Mouse (Mus musculus) layer of hippocampus, postnatal 14 days (tissue): ENCODE data around the gene Srsf7. TPM values are rescaled to one million over a fixed set of nuclear protein-coding genes. Genes with fewer than 3 reads are reported as not detected.

Source experiments
- DNase-seq, 2 experiments: peaks; one replicate each; pipeline ENCODE4 v3.0.0; 2021 to 2022; ENCODE audit warnings: low spot score in 2 of 2, mixed read lengths in 1 of 2
- total RNA-seq, 2 experiments: library from RNA; stranded (reverse); gene quantifications; 2 replicates each; pipeline ENCODE4 v1.2.3; 2021

The Srsf7 gene
- total RNA-seq, 2 experiments from 2014 or later = 109 to 120 TPM

GRCm38 (mm10) chr17:80163991-80164390 is 43.1 kb downstream of the Srsf7 start:
- DNase-seq = no peak

- DNase-seq = peak; percentile 69 to 87
These were observed 46.7 kb downstream of the Srsf7 start for GRCm38 (mm10) chr17:80160454-80160853.

GRCm38 (mm10) chr17:80157489-80157888 is 49.6 kb downstream of the Srsf7 start:
- DNase-seq = no peak

GRCm38 (mm10) chr17:80156905-80157304 is 50.2 kb downstream of the Srsf7 start:
- DNase-seq = no peak

GRCm38 (mm10) chr17:80153631-80154030 is 53.5 kb downstream of the Srsf7 start:
- DNase-seq = no peak

DNA sequence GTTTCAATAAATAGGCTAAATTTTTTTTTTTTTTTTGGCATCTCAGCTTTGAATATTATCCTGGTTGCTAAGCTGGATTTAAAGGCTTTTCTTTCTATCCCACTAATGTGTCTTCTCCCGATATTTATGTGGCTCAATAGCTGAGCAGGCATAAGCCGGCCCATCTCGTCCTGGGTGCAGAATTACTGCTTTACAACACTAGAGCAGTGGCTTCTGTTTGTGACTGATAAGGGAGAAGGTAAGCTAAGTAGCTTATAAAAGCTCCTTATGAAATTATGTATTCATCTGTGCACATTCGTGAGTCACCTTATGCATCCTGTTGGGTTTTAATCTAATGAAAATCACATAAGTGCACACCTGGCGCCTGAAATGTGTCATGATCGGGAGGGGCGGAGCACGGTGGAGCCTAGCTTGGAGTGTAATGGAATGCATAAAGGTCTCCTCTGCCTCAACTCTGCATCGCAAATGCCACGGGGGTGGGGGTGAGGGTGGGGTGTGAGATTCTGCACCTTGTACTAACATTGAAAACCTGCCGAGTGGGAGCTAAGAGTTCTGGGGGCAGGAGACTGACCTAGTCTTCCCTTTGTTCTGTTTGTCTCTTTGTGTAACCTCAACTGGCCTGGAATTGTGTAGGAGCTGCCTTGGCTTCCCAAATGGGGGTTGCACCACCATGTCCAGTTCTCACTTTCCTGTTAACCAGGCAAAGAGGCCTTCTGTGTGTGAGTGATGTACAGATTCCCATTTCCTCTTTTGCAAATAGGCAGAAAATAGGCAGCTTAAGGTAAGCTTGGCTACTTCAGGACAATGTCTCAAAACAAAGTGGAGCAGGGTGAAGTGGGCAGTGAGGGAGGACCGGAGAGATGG is 54.1 kb downstream of the Srsf7 start:
- DNase-seq = no peak

- no peak for DNase-seq
These were observed 55.8 kb downstream of the Srsf7 start for GRCm38 (mm10) chr17:80151353-80151752.

Other genes with a start within 250 kb of the Srsf7 start
- 10 to 100 TPM; 59.5 to 65.4 TPM for gene Hnrnpll, start 145.0 kb downstream of the Srsf7 start, total RNA-seq
- gene Galm, start 79.8 kb downstream of the Srsf7 start, total RNA-seq = 1 to 10 TPM; 4.0 to 5.0 TPM
- gene Ttc39d, start 153 bp upstream of the Srsf7 start, total RNA-seq = under 1 TPM; 0.19 to 0.41 TPM
- gene Gemin6, start 17.1 kb upstream of the Srsf7 start, total RNA-seq = 1 to 10 TPM; 3.9 to 4.7 TPM
- gene Morn2, start 82.9 kb upstream of the Srsf7 start, total RNA-seq = 10 to 100 TPM; 17.2 to 19.0 TPM
- 10 to 100 TPM; 38.2 to 41.7 TPM for gene Dhx57, start 83.2 kb upstream of the Srsf7 start, total RNA-seq
- gene Arhgef33, start 100.1 kb upstream of the Srsf7 start, total RNA-seq = 1 to 10 TPM; 1.7 to 2.4 TPM
- 1 to 10 TPM; 1.3 to 2.1 TPM for gene Gm10190, start 166.2 kb upstream of the Srsf7 start, total RNA-seq